Mouse (Mus musculus): ENCODE results near the gene Spon1. TPM values are rescaled to one million over a fixed set of nuclear protein-coding genes. Genes with fewer than 3 reads are reported as not detected.

Spon1 gene
- total and polyA plus RNA-seq, 2 experiments from 2014 or later: 35.7 to 39.5 TPM

- peaks cover 3% of the 10 kb centered on the region; the same call in 1 of the 2 replicates for H3K4me1 ChIP-seq (ENCODE audit: insufficient read depth, low read length)
- no peak overlapping the region for H3K4me3 ChIP-seq (ENCODE audit: low read depth, low read length)
- H3K9ac ChIP-seq (replicated peaks; ENCODE audit: low read length, poor library complexity, severe bottlenecking): no peak overlapping the region
- TF ChIP-seq CTCF (IDR thresholded peaks at IDR 0.05): no peak
- H3K27ac ChIP-seq (ENCODE audit: low read depth, low read length): no peak overlapping the region
- H3K4me2 ChIP-seq (ENCODE audit: low read depth, low read length, poor library complexity, severe bottlenecking): no peak overlapping the region
- no peaks in the 10 kb centered on the region for H3K27me3 ChIP-seq (ENCODE audit: insufficient read depth, low read length)
- ATAC-seq (ENCODE audit: low FRiP score): no peak
- DNase-seq (ENCODE audit: low spot score): no peak
- H3K36me3 ChIP-seq (ENCODE audit: insufficient read depth, low read length): no peaks in the 10 kb centered on the region
- WGBS: 62% methylated on average over 5 of the region's 5 CpGs
- H3K9me3 ChIP-seq (ENCODE audit: low read length): no peaks in the 10 kb centered on the region
Measured at GRCm38 (mm10) chr7:114088918-114089317, 323.1 kb downstream of the Spon1 start.

- Histone ChIP-seq H3K4me2 (ENCODE audit: low read depth, low read length, poor library complexity, severe bottlenecking) (no peak overlapping the region), H3K4me1 (ENCODE audit: insufficient read depth, low read length) (peaks cover 3% of the 10 kb centered on the region; the same call in 1 of the 2 replicates), H3K36me3 (ENCODE audit: insufficient read depth, low read length) (no peaks in the 10 kb centered on the region), H3K4me3 (ENCODE audit: low read depth, low read length) (no peak overlapping the region), H3K9ac (replicated peaks; ENCODE audit: low read length, poor library complexity, severe bottlenecking) (no peak overlapping the region), H3K27ac (ENCODE audit: low read depth, low read length) (no peak overlapping the region), H3K9me3 (ENCODE audit: low read length) (no peaks in the 10 kb centered on the region), H3K27me3 (ENCODE audit: insufficient read depth, low read length) (no peaks in the 10 kb centered on the region)
- 88% methylated on average over 3 of the region's 3 CpGs for WGBS
- no peak for DNase-seq (ENCODE audit: low spot score)
- ATAC-seq (ENCODE audit: low FRiP score): no peak
- TF ChIP-seq CTCF (IDR thresholded peaks at IDR 0.05): no peak
Measured at GRCm38 (mm10) chr7:114090231-114090630, 324.4 kb downstream of the Spon1 start.

- Histone ChIP-seq H3K9me3 (ENCODE audit: low read length) (no peaks in the 10 kb centered on the region), H3K9ac (replicated peaks; ENCODE audit: low read length, poor library complexity, severe bottlenecking) (no peak overlapping the region), H3K27me3 (ENCODE audit: insufficient read depth, low read length) (no peaks in the 10 kb centered on the region), H3K36me3 (ENCODE audit: insufficient read depth, low read length) (no peaks in the 10 kb centered on the region), H3K4me3 (ENCODE audit: low read depth, low read length) (no peak overlapping the region), H3K4me1 (ENCODE audit: insufficient read depth, low read length) (peaks cover 3% of the 10 kb centered on the region; the same call in 1 of the 2 replicates), H3K27ac (ENCODE audit: low read depth, low read length) (no peak overlapping the region), H3K4me2 (ENCODE audit: low read depth, low read length, poor library complexity, severe bottlenecking) (no peak overlapping the region)
- DNase-seq (ENCODE audit: low spot score) (no peak), ATAC-seq (ENCODE audit: low FRiP score) (no peak)
- TF ChIP-seq CTCF (IDR thresholded peaks at IDR 0.05): no peak
- 73% methylated on average over 10 of the region's 10 CpGs for WGBS
Measured at GRCm38 (mm10) chr7:114090892-114091545, 325.2 kb downstream of the Spon1 start.

Measured in midbrain, postnatal 0 days (tissue).